Mouse (Mus musculus) megakaryocyte, adult 5-6 weeks (primary cell): ENCODE results near the gene Gm1993. TPM values are rescaled to one million over a fixed set of nuclear protein-coding genes. Genes with fewer than 3 reads are reported as not detected.
"Not testable (repeated sequence)": the region's sequence is repeated elsewhere in the genome, so short reads cannot be mapped to it uniquely, and the experiment has no call there.

Experiments used
- ATAC-seq: 2 replicates; pipeline ENCODE4 v1.8.0; 2016; ENCODE audit warnings: mild to moderate bottlenecking, inconsistent platforms; ENCODE audit not compliant: poor library complexity, severe bottlenecking
- total RNA-seq, 2 experiments: library from RNA; stranded (forward) in 1 of 2; stranded (reverse) in 1 of 2; fragments of 153-499, 151-499 nt in 1 of 2; fragments of 221-1000, 200-1000 nt in 1 of 2; gene quantifications; 2 replicates each; pipeline versions ENCODE4 v1.2.3 to v1.2.4; 2015 to 2017

Gene Gm1993
- total RNA-seq (2015) (not detected in 2 replicates), total RNA-seq (2017) (not detected in 2 replicates)

DNA sequence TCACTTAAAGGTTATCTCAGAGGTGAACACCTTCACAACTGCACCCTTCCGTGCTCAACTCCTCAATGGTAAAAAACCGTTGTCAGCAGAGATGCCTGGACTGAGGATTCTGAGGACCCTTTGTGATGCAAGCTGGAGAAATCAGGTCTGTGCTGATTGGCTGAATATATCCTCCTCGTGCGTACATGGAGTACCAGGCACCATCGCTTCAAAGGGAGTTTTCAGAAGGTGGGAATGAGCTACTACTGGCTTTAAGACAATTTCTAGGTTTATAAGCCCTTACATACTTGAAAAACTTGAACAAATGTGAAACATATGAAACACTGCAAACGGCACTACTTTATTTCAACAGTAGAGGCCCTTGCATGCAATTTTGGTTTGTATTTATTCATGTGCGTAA, at the start of gene Gm1993:
TSS of gene Gm1993 (minus strand) at position 101 of the 400 bp plus-strand sequence.
- ATAC-seq, result not testable (repeated sequence)
